Mouse (Mus musculus) small intestine, adult 2 months (tissue): Measurements from ENCODE around the gene Zfp566.

Source experiments
- CTCF ChIP-seq: fragments of 200-500 bp; IDR thresholded peaks from 2 replicates; pipeline ENCODE4 v1.5.1; 2012; ENCODE audit warnings: low read depth, mild to moderate bottlenecking, control low read depth, inconsistent platforms, low read length, moderate library complexity, mixed read lengths; ENCODE audit not compliant: insufficient replicate concordance, insufficient read length; ENCODE audit errors: extremely low read depth
- POLR2A ChIP-seq: fragments of 200-500 bp; IDR thresholded peaks from 2 replicates; pipeline ENCODE4 v1.6.1; 2012; ENCODE audit warnings: low read depth, mild to moderate bottlenecking, control low read depth, inconsistent platforms, low read length, moderate library complexity

GRCm38 (mm10) chr7:30064622-30065021, 25.7 kb downstream of the Zfp566 start:
- TF ChIP-seq CTCF = no peak
- TF ChIP-seq POLR2A = no peak
